Mouse (Mus musculus): ENCODE results near the gene Alpk1. TPM values are rescaled to one million over a fixed set of nuclear protein-coding genes. Genes with fewer than 3 reads are reported as not detected.

Gene Alpk1
- total RNA-seq, 2 experiments from 2014 or later, result 10.0 to 11.0 TPM

DNA sequence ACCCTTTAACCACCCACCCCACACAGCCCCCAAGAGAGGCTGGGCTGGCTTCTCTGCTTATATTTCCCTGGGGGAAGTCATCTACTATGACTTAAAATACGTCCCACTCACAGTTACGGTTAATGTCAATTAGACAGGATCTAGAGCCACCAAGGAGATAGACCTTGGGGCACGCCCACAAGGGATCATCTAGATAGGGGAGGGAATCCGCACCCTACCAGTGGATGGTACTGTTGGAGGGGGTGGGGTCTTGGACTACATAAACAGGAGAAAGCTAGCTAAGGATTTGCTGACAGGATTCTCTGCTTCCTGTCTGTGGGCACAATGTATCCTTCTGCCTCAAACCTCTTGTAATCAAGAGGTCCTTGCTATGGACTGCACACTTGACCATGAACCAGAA, 24.1 kb upstream of the Alpk1 start:
- no peak overlapping the region for H3K4me3 ChIP-seq
- no peak overlapping the region for H3K27ac ChIP-seq
- no peak for TF ChIP-seq CTCF (conservative IDR thresholded peaks at IDR 0.05)
- no peak for DNase-seq (ENCODE audit: low spot score in 2 of 2)

DNA sequence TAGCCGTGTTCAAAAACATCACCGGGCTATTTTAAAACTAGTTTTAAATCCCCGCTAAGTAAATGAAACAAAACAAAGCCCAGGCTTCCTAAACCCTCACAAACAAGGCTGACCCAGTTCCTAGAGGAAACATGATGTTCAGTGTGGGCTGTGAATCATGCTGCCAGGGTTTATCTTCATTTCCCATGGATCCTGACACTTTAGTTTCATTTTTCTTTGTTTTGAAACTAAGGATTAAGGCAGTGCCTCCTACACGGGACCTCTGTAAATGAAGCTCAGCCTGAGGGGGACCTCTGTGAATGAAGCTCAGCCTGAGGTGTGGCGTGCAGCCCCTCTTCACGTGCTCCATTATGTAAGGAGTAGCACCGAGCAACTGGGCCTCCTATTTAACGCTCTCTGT, 22.5 kb upstream of the Alpk1 start:
- Histone ChIP-seq H3K4me3 (peak overlapping the region; percentile 43), H3K27ac (peak overlapping the region; percentile 83)
- no peak for DNase-seq (ENCODE audit: low spot score in 2 of 2)
- no peak for TF ChIP-seq CTCF (conservative IDR thresholded peaks at IDR 0.05)

- no peak overlapping the region for H3K27ac ChIP-seq
These were observed 20.8 kb upstream of the Alpk1 start for GRCm38 (mm10) chr3:127801162-127801561.

DNA sequence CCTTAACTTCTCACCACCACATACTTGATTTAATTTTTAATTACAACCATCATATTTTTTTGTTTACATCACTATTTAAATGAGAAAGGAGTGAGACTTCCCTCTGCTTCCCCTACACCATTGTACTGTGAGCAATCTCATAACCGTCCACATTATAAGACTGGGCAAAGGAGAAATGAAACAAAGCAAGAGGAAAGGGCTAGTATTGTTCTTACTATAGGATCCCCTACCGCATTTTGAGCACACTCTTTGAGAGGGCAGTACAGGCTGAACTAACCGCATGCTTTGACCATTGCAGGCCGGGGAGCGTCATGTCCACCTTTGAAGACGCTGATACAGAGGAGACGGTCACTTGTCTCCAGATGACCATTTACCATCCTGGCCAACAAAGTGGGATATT, 15.9 kb upstream of the Alpk1 start:
- no peak for TF ChIP-seq CTCF (conservative IDR thresholded peaks at IDR 0.05)
- no peak overlapping the region for H3K27ac ChIP-seq
- DNase-seq (ENCODE audit: low spot score in 2 of 2), result no peak
- no peak overlapping the region for H3K4me3 ChIP-seq

More at GRCm38 (mm10) chr3:127801162-127801561, 20.8 kb upstream of the Alpk1 start:
- H3K4me3 ChIP-seq, result no peak overlapping the region
- no peak for DNase-seq (ENCODE audit: low spot score in 2 of 2)
- TF ChIP-seq CTCF (conservative IDR thresholded peaks at IDR 0.05), result no peak

- TF ChIP-seq CTCF (conservative IDR thresholded peaks at IDR 0.05), result peak; percentile 67
- Histone ChIP-seq H3K27ac (no peak overlapping the region), H3K4me3 (no peak overlapping the region)
- no peak for DNase-seq (ENCODE audit: low spot score in 2 of 2)
These were observed 15.4 kb upstream of the Alpk1 start for GRCm38 (mm10) chr3:127795762-127796161.

GRCm38 (mm10) chr3:127793022-127793421, 12.7 kb upstream of the Alpk1 start:
- no peak for TF ChIP-seq CTCF (conservative IDR thresholded peaks at IDR 0.05)
- Histone ChIP-seq H3K4me3 (no peak overlapping the region), H3K27ac (no peak overlapping the region)
- DNase-seq (ENCODE audit: low spot score in 2 of 2), result no peak

GRCm38 (mm10) chr3:127791595-127792561, 11.6 kb upstream of the Alpk1 start:
- no peak overlapping the region for H3K27ac ChIP-seq
- no peak for TF ChIP-seq CTCF (conservative IDR thresholded peaks at IDR 0.05)
- no peak overlapping the region for H3K4me3 ChIP-seq
- DNase-seq (ENCODE audit: low spot score in 2 of 2), result no peak

DNA sequence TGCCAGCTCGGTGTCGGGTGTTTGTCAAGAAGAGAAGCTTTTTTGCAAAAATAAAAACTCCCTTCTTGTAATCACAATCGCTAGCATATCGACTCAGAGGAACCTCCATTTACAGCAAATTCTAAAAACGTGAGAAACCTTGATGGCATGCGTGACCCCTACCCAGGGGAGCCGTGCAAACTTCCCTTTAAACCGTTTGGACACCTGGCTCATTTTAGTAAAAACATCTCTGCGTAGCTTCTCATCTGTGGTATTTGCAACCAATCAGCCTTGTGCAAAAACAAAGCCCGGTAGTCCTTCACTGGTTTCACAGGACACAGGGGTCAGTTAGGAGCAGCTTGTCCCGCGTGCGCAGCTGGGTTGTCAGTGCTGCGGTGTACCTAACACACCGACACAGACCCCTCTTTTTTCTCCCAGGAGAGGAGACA, 10.7 kb upstream of the Alpk1 start:
- Histone ChIP-seq H3K27ac (peak overlapping the region; percentile 81), H3K4me3 (peak overlapping the region; percentile 57)
- TF ChIP-seq CTCF (conservative IDR thresholded peaks at IDR 0.05), result no peak
- DNase-seq (ENCODE audit: low spot score in 2 of 2), result no peak

GRCm38 (mm10) chr3:127790234-127791055, 10.1 kb upstream of the Alpk1 start:
- Histone ChIP-seq H3K4me3 (peak overlapping the region; percentile 57), H3K27ac (peak overlapping the region; percentile 81)
- no peak for DNase-seq (ENCODE audit: low spot score in 2 of 2)
- TF ChIP-seq CTCF (conservative IDR thresholded peaks at IDR 0.05), result no peak

DNA sequence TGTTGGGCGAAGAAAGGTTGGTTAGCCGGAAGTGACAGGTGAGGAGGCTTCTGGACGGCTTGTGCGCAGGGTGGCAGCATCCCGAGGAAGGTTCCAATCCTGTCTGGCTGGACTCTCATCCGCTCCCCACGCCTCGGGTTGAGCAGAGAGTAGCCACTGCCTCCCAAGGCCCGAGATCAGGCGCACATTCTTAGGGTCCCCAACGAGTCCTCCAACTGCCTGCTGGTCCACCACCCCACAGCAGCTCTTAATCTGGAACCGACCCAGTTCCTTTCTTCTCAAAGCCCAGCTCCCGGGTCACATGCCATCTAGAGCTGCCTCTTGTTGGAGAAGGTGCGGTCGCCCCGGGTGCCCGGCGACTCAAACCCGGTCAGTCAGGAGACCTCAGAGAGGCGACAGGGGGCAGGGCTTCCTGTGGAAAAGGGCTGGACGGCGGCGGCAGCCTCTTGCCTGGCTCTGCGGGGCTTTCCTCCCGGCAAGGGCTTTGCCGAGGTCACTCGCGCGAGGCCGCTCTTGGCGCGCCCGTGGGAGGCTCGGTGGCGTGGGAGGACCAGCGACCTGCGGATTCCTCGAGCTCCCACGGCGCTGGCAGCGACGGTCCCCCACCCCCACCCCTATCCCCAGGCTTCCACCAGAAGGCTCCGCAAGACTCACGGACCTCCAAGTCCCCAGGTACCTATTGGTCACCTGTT, 9.3 kb upstream of the Alpk1 start, which contains the start of gene Tifa:
TSS of gene Tifa (plus strand) at position 306 of the 692 bp plus-strand sequence.
- H3K27ac ChIP-seq, result peak within 1 kb of the TSS; percentile 81
- peak; percentile 19; the same call in 1 of the 2 replicates for TF ChIP-seq CTCF (conservative IDR thresholded peaks at IDR 0.05)
- peak within 1 kb of the TSS; percentile 57 for H3K4me3 ChIP-seq
- DNase-seq (ENCODE audit: low spot score in 2 of 2), result peak; percentile 23 to 32

GRCm38 (mm10) chr3:127788919-127789318, 8.6 kb upstream of the Alpk1 start:
- H3K27ac ChIP-seq, result peak overlapping the region; percentile 81; the same call in 1 of the 2 replicates
- no peak for DNase-seq (ENCODE audit: low spot score in 2 of 2)
- no peak for TF ChIP-seq CTCF (conservative IDR thresholded peaks at IDR 0.05)
- peak overlapping the region; percentile 57 for H3K4me3 ChIP-seq

DNA sequence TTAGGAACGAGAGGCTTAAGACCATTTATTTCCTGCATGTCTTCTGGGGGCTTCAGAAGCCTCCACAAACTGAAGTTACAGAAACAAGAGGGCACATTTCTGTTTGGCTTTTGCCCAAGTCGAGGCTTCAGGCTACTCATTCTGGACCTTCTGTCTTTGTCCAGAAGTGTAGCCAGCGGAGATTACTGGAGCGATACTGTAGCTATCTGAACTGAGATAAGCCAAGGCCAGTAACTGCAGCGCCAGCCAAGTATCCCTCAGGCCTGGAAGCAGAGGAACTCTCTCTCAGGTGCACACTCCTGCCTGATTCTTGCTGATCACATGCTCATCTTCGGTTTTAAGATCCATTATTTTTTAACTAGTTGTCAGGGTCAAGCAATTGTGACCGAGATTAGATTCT, 7.7 kb upstream of the Alpk1 start:
- Histone ChIP-seq H3K4me3 (no peak overlapping the region), H3K27ac (no peak overlapping the region)
- no peak for DNase-seq (ENCODE audit: low spot score in 2 of 2)
- TF ChIP-seq CTCF (conservative IDR thresholded peaks at IDR 0.05), result no peak

Data from layer of hippocampus, adult 2 months (tissue).